8 mouse cellular contexts compared by ENCODE assay signal in genomic region chr3:145885376-145885775, GRCm38 (mm10). TPM values are rescaled to one million over a fixed set of nuclear protein-coding genes. Genes with fewer than 3 reads are reported as not detected.
A peak's percentile ranks its signal among the peaks of the same experiment; 100 is the strongest.
DNase-seq lines count a peak whose midpoint lies in the region; ATAC-seq lines count a peak whose summit lies in the region.

No protein-coding gene starts in this region.

- WGBS in hindbrain, embryonic 13.5 days, result 70% methylated on average over 4 of the region's 4 CpGs
- 79% methylated on average over 4 of the region's 4 CpGs for WGBS in hindbrain, embryonic 11.5 days
- WGBS in heart, embryonic 14.5 days, result 63% methylated on average over 4 of the region's 4 CpGs
- 89% methylated on average over 4 of the region's 4 CpGs for WGBS in limb, embryonic 10.5 days

- peak overlapping the region; percentile 70 for H3K27ac ChIP-seq in hindbrain, embryonic 13.5 days
- no peak overlapping the region for H3K27ac ChIP-seq in hindbrain, embryonic 11.5 days (ENCODE audit: low read depth, low read length)
- H3K27ac ChIP-seq in heart, embryonic 14.5 days (replicated peaks in 1 of 2; ENCODE audit: control insufficient read depth in 1 of 2, insufficient read depth in 1 of 2, low read depth in 2 of 2, low read length in 2 of 2), result peak overlapping the region; percentile 54 to 61
- peak overlapping the region; percentile 50; the same call in 1 of the 2 replicates for H3K27ac ChIP-seq in limb, embryonic 10.5 days

- H3K4me2 ChIP-seq in hindbrain, embryonic 13.5 days, result no peak overlapping the region
- no peak overlapping the region for H3K4me2 ChIP-seq in hindbrain, embryonic 11.5 days (replicated peaks; ENCODE audit: low read depth, low read length)
- H3K4me2 ChIP-seq in heart, embryonic 14.5 days (ENCODE audit: low read length), result no peak overlapping the region

- H3K9me3 ChIP-seq in hindbrain, embryonic 13.5 days, result no peaks in the 10 kb centered on the region
- no peaks in the 10 kb centered on the region for H3K9me3 ChIP-seq in hindbrain, embryonic 11.5 days (ENCODE audit: control insufficient read depth, low read length)
- H3K9me3 ChIP-seq in heart, embryonic 14.5 days (ENCODE audit: control insufficient read depth, low read length), result no peaks in the 10 kb centered on the region
- H3K9me3 ChIP-seq in limb, embryonic 10.5 days (replicated peaks), result no peaks in the 10 kb centered on the region

- DNase-seq in hindbrain, embryonic 11.5 days (ENCODE audit: low spot score), result no peak
- DNase-seq in brain, adult 2 months (ENCODE audit: low read depth, low spot score), result peak; percentile 27
- DNase-seq in limb, embryonic 10.5 days (ENCODE audit: low spot score), result no peak
- no peak for DNase-seq in gastrocnemius, adult 18-20 months (ENCODE audit: low spot score)

- no peaks in the 10 kb centered on the region for H3K36me3 ChIP-seq in hindbrain, embryonic 13.5 days
- no peaks in the 10 kb centered on the region for H3K36me3 ChIP-seq in hindbrain, embryonic 11.5 days (ENCODE audit: control insufficient read depth, insufficient read depth, low read length)
- H3K36me3 ChIP-seq in heart, embryonic 14.5 days (ENCODE audit: control insufficient read depth, insufficient read depth, low read length), result no peaks in the 10 kb centered on the region
- H3K36me3 ChIP-seq in limb, embryonic 10.5 days, result no peaks in the 10 kb centered on the region

- peaks cover 21% of the 10 kb centered on the region for H3K4me1 ChIP-seq in hindbrain, embryonic 13.5 days (replicated peaks)
- H3K4me1 ChIP-seq in hindbrain, embryonic 11.5 days (replicated peaks; ENCODE audit: control insufficient read depth, insufficient read depth, low read length), result no peaks in the 10 kb centered on the region
- H3K4me1 ChIP-seq in heart, embryonic 14.5 days (ENCODE audit: control insufficient read depth in 2 of 2, insufficient read depth in 2 of 2, low read length in 2 of 2), result peaks cover 21 to 30% of the 10 kb centered on the region in 2 experiments
- H3K4me1 ChIP-seq in limb, embryonic 10.5 days, result peaks cover 20% of the 10 kb centered on the region

- H3K9ac ChIP-seq in hindbrain, embryonic 13.5 days, result no peak overlapping the region
- H3K9ac ChIP-seq in hindbrain, embryonic 11.5 days (ENCODE audit: low read depth, low read length), result no peak overlapping the region
- H3K9ac ChIP-seq in heart, embryonic 14.5 days (ENCODE audit: low read length), result no peak overlapping the region

- no peak for ATAC-seq in hindbrain, embryonic 13.5 days (ENCODE audit: low FRiP score)
- no peak for ATAC-seq in hindbrain, embryonic 11.5 days (ENCODE audit: low FRiP score)
- ATAC-seq in heart, embryonic 14.5 days (ENCODE audit: insufficient number of reproducible peaks, insufficient read depth, low FRiP score, low read depth), result no peak
- no peak for ATAC-seq in erythroblast, adult 5-6 weeks (replicated peaks; ENCODE audit: low FRiP score, poor library complexity, severe bottlenecking)
- no peak for ATAC-seq in erythroid progenitor cell, adult 5-6 weeks (replicated peaks; ENCODE audit: low FRiP score, poor library complexity, severe bottlenecking)

- H3K27me3 ChIP-seq in hindbrain, embryonic 13.5 days, result 0 out of 2 replicates have a peak, but pooled peaks cover 2% of the 10 kb centered on the region
- H3K27me3 ChIP-seq in hindbrain, embryonic 11.5 days (ENCODE audit: control insufficient read depth, insufficient read depth, low read length), result no peaks in the 10 kb centered on the region
- no peaks in the 10 kb centered on the region for H3K27me3 ChIP-seq in heart, embryonic 14.5 days (ENCODE audit: control insufficient read depth, insufficient read depth, low read length)
- no peaks in the 10 kb centered on the region for H3K27me3 ChIP-seq in limb, embryonic 10.5 days (ENCODE audit: low read depth, poor library complexity, severe bottlenecking)

- no peak overlapping the region for H3K4me3 ChIP-seq in hindbrain, embryonic 13.5 days
- no peak overlapping the region for H3K4me3 ChIP-seq in hindbrain, embryonic 11.5 days (ENCODE audit: low read depth, low read length)
- H3K4me3 ChIP-seq in heart, embryonic 14.5 days (ENCODE audit: control insufficient read depth in 1 of 2, insufficient read depth in 1 of 2, low read depth in 1 of 2, low read length in 2 of 2), result no peak overlapping the region
- no peak overlapping the region for H3K4me3 ChIP-seq in limb, embryonic 10.5 days

RNA-seq across cellular contexts. Expression of gene Bcl10, which starts 37.2 kb away (rescaled TPM):
- polyA plus RNA-seq in hindbrain, embryonic 13.5 days (2015; fragmentation: Nextera tagmentation; extraction: Ambion mirVana), result 38.4 and 40.9 TPM in 2 replicates
- polyA plus RNA-seq in hindbrain, embryonic 11.5 days (2014; fragmentation: Nextera tagmentation; extraction: Ambion mirVana), result 56.0 and 65.7 TPM in 2 replicates
- polyA plus RNA-seq in heart, embryonic 14.5 days (2014; fragmentation: Nextera tagmentation; extraction: Ambion mirVana), result 40.2 and 44.0 TPM in 2 replicates
- 44.0 and 45.5 TPM in 2 replicates for polyA plus RNA-seq in limb, embryonic 10.5 days (2016; fragmentation: Nextera tagmentation; extraction: Ambion mirVana)
- 7.7 and 13.4 TPM in 2 replicates for total RNA-seq in erythroblast, adult 5-6 weeks (2015; ENCODE audit: low replicate concordance)
- 18.0 and 19.2 TPM in 2 replicates for total RNA-seq in erythroblast, adult 5-6 weeks (2017; ENCODE audit: low replicate concordance)
- 13.4 and 31.7 TPM in 2 replicates for total RNA-seq in erythroid progenitor cell, adult 5-6 weeks (2015; ENCODE audit: low replicate concordance)
- total RNA-seq in erythroid progenitor cell, adult 5-6 weeks (2017; ENCODE audit: low replicate concordance), result 9.5 and 26.3 TPM in 2 replicates
- 1 to 10 TPM; 9.4 to 9.7 TPM for total RNA-seq in gastrocnemius, adult 18-20 months (2021)

RNA-seq across cellular contexts. Expression of gene 2410004B18Rik, which starts 52.4 kb away (rescaled TPM):
- 73.2 and 74.1 TPM in 2 replicates for polyA plus RNA-seq in hindbrain, embryonic 13.5 days (2015; fragmentation: Nextera tagmentation; extraction: Ambion mirVana)
- polyA plus RNA-seq in hindbrain, embryonic 11.5 days (2014; fragmentation: Nextera tagmentation; extraction: Ambion mirVana), result 69.3 and 74.3 TPM in 2 replicates
- 36.9 and 43.1 TPM in 2 replicates for polyA plus RNA-seq in heart, embryonic 14.5 days (2014; fragmentation: Nextera tagmentation; extraction: Ambion mirVana)
- polyA plus RNA-seq in limb, embryonic 10.5 days (2016; fragmentation: Nextera tagmentation; extraction: Ambion mirVana), result 50.1 and 52.4 TPM in 2 replicates
- total RNA-seq in erythroblast, adult 5-6 weeks (2015; ENCODE audit: low replicate concordance), result 20.1 and 46.9 TPM in 2 replicates
- total RNA-seq in erythroblast, adult 5-6 weeks (2017; ENCODE audit: low replicate concordance), result 11.8 and 14.6 TPM in 2 replicates
- 27.0 and 27.7 TPM in 2 replicates for total RNA-seq in erythroid progenitor cell, adult 5-6 weeks (2015; ENCODE audit: low replicate concordance)
- total RNA-seq in erythroid progenitor cell, adult 5-6 weeks (2017; ENCODE audit: low replicate concordance), result 11.3 and 14.4 TPM in 2 replicates
- total RNA-seq in gastrocnemius, adult 18-20 months (2021), result 10 to 100 TPM; 17.3 to 19.5 TPM
